Mouse (Mus musculus) ES-E14 (cell line): Measurements from ENCODE around the gene Slc38a3. TPM values are rescaled to one million over a fixed set of nuclear protein-coding genes. Genes with fewer than 3 reads are reported as not detected.

Experiments
- DNase-seq: peaks from one replicate; pipeline ENCODE4 v3.0.0-alpha.2; 2013; ENCODE audit warnings: low read depth, low spot score
- H3K27ac ChIP-seq: 2 replicates; pipeline ENCODE4 v1.5.1; 2012; ENCODE audit warnings: low read depth, mild to moderate bottlenecking, low read length, moderate library complexity, mixed read lengths; ENCODE audit not compliant: poor library complexity, insufficient read depth, severe bottlenecking
- H3K36me3 ChIP-seq: 2 replicates; pipeline ENCODE4 v1.6.1; 2012; ENCODE audit warnings: mild to moderate bottlenecking, low read length, moderate library complexity, mixed read lengths; ENCODE audit not compliant: control insufficient read depth, poor library complexity, insufficient read depth, severe bottlenecking
- H3K4me1 ChIP-seq, 2 experiments: fragments of 150-350 bp in 1 of 2; sonication (generic) in 1 of 2; 2 replicates each; pipeline ENCODE4 v1.6.1; 2012; ENCODE audit warnings: low read length in 2 of 2, mild to moderate bottlenecking in 1 of 2, mixed read lengths in 1 of 2; ENCODE audit not compliant: control insufficient read depth in 2 of 2, insufficient read depth in 2 of 2, poor library complexity in 1 of 2
- H3K4me3 ChIP-seq, 2 experiments: fragments of 150-350 bp in 1 of 2; sonication (generic) in 1 of 2; 2 replicates each; pipeline ENCODE4 v1.5.1; 2012; ENCODE audit warnings: low read length in 2 of 2, low read depth in 1 of 2, mild to moderate bottlenecking in 1 of 2, mixed read lengths in 1 of 2; ENCODE audit not compliant: insufficient read depth in 1 of 2, poor library complexity in 1 of 2, severe bottlenecking in 1 of 2
- H3K9ac ChIP-seq: 2 replicates; pipeline ENCODE4 v1.6.1; 2012; ENCODE audit warnings: low read depth, mild to moderate bottlenecking, low read length, mixed read lengths; ENCODE audit not compliant: poor library complexity, insufficient read depth, severe bottlenecking
- H3K9me3 ChIP-seq: fragments of 150-350 bp; sonication (generic); 2 replicates; pipeline ENCODE4 v1.6.1; 2012; ENCODE audit warnings: low read depth, mild to moderate bottlenecking, low read length; ENCODE audit not compliant: control insufficient read depth, insufficient read depth
- CHD2 ChIP-seq: IDR thresholded peaks from 2 replicates; pipeline ENCODE4 v1.6.1; 2014; ENCODE audit warnings: mild to moderate bottlenecking, low read depth, low read length, inconsistent platforms
- HCFC1 ChIP-seq: IDR thresholded peaks from 2 replicates; pipeline ENCODE4 v1.6.1; 2012; ENCODE audit warnings: low read length, inconsistent platforms, borderline replicate concordance; ENCODE audit not compliant: insufficient read depth
- MAFK ChIP-seq: IDR thresholded peaks from 2 replicates; pipeline ENCODE4 v1.6.1; 2014; ENCODE audit warnings: mild to moderate bottlenecking, low read depth, low read length, inconsistent platforms; ENCODE audit not compliant: insufficient read depth
- ZC3H11A ChIP-seq: IDR thresholded peaks from 2 replicates; pipeline ENCODE4 v1.6.1; 2012; ENCODE audit warnings: low read depth, mild to moderate bottlenecking, inconsistent platforms, low read length, borderline replicate concordance
- ZNF384 ChIP-seq: IDR thresholded peaks from 2 replicates; pipeline ENCODE4 v1.6.1; 2012; ENCODE audit warnings: low read depth, low read length, inconsistent platforms
- in situ Hi-C, 2 experiments: fragments of 600-800 bp; cut with MboI; formaldehyde crosslinking; loops; one replicate each; pipeline ENCODE4 v1.15.1; 2025; ENCODE audit warnings: low sequenced_read_pairs in 2 of 2, inconsistent platforms in 1 of 2; ENCODE audit not compliant: unreplicated experiment in 2 of 2
- total RNA-seq: library from RNA; depleted of rRNA; stranded (reverse); fragments of 300-350 nt; gene quantifications from 2 replicates; pipeline ENCODE4 v1.2.3, GENCODE M21; 2012

Slc38a3 gene
- total RNA-seq, 1 experiment = 2.9 TPM

DNA sequence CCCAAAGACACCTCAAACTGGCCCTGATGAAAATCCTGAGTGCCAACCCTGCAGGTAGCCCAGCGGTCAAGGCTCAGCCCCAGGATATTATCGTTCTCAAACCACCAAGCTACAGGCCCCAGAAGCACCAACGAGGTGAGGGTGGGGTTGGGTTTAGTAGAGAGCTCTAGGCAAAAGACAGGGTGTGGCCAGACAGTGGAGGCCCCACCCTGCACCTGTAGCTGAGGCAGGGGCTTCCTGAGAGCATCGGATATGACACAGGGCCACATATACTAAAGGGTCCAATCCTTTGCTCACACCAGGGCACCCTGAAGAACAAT, 40.0 kb downstream of the Slc38a3 start:
- Histone ChIP-seq H3K9me3 (no peaks in the 10 kb centered on the region), H3K27ac (peak overlapping the region; percentile 69; the same call in 1 of the 2 replicates), H3K4me3 (peak overlapping the region; percentile 21 to 31; a peak in 3 of 4 replicates), H3K4me1 (peaks cover 14 to 60% of the 10 kb centered on the region in 2 experiments; a peak in 3 of 4 replicates), H3K9ac (no peak overlapping the region), H3K36me3 (peaks cover 5% of the 10 kb centered on the region; the same call in 1 of the 2 replicates)
- no peak for DNase-seq
- in situ Hi-C loops = no loop called here
- TF ChIP-seq ZC3H11A (no peak), CHD2 (no peak), ZNF384 (no peak), MAFK (no peak), HCFC1 (no peak)

DNA sequence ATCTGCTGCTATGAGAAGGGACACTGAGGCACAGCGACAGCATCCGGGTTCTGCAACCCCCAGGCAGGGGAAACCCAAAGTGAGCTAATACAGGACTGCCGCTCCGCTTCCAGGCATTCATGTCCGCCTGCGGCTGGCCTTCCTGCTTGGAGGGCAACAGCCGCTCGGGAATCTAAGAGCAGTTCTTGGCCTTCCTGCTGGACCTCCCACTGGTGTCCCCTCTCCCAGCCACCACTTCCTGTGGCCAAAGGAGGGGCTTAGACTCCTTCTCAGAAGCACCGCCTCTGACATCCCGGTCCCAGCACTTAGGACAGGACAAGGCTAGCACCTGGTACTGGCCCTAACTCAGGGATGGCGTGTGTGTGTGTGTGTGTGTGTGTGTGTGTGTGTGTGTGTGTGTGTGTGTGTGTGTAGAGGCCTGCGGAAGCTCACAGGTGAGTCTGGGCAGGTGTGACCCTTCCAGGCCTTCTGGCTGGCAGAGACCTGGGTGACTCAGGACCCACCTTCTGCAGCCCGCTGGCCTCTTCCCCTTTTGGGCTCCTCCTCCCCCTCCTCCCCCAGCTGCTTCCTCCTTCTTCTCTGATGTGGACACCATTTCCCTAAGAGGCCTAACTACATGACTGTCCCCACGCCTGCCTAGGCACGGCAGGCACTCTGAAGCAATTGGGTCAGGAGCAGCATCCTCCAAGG, 40.5 kb downstream of the Slc38a3 start:
- Histone ChIP-seq H3K27ac (peak overlapping the region; percentile 22; the same call in 1 of the 2 replicates), H3K4me1 (peaks cover 17 to 64% of the 10 kb centered on the region in 2 experiments; a peak in 3 of 4 replicates), H3K9me3 (no peaks in the 10 kb centered on the region), H3K36me3 (peaks cover 5% of the 10 kb centered on the region; the same call in 1 of the 2 replicates), H3K4me3 (peak overlapping the region; percentile 21 to 31; a peak in 3 of 4 replicates), H3K9ac (no peak overlapping the region)
- in situ Hi-C loops = no loop called here
- DNase-seq = no peak
- no peak for TF ChIP-seq ZNF384
- TF ChIP-seq CHD2 = no peak
- no peak for TF ChIP-seq MAFK
- TF ChIP-seq HCFC1 = no peak

DNA sequence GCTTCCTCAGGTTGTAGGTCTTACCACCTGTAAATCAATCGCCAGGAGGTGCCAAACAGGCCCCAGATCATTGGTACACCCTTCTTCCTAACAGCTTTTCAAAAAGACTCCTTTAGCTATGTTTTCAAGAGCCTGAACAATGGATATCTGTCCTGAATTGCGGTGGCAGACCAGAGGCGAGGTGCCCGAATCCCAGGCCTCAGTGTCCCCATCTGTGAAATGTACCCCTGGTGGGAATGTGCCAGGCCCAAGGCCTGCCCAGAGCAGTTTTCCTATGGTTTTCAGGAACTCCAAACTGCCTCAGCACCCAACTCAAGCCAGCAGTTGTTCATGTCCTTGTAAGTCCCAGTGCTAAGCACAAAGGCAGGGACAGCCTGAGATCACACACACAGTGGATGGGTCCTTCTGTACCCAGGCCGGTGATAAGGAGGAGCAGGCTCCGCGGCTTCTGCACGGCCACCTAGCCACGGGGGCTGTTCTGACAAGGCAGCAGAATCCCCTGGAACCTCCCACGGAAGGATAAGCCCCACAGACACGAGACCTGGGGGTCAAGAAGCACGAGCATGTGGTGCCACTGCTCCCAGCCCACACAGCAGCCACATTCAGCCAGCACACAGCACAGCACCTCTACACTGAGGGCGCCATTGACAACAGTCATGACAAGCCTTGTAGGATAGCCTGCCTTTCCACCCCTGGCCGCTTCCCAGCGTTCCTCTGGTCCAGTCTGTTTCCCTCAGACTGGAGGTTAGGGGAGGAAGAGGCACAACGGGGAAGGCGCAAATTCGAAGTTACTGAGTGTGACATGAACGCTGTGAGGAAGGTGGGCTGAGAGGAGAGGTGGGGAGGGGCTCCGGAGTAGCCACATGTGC, 41.7 kb downstream of the Slc38a3 start:
- Histone ChIP-seq H3K9ac (peak overlapping the region; percentile 21; the same call in 1 of the 2 replicates), H3K4me1 (peaks cover 15 to 63% of the 10 kb centered on the region in 2 experiments; a peak in 3 of 4 replicates), H3K36me3 (peaks cover 5% of the 10 kb centered on the region; the same call in 1 of the 2 replicates), H3K4me3 (peak overlapping the region; percentile 9 to 19; a peak in 1 of 4 replicates), H3K27ac (peak overlapping the region; percentile 50; the same call in 1 of the 2 replicates), H3K9me3 (no peaks in the 10 kb centered on the region)
- no peak for TF ChIP-seq CHD2
- TF ChIP-seq HCFC1 = no peak
- no peak for TF ChIP-seq MAFK
- no peak for TF ChIP-seq ZNF384
- no peak for TF ChIP-seq ZC3H11A
- in situ Hi-C loops = no loop called here
- DNase-seq = no peak

DNA sequence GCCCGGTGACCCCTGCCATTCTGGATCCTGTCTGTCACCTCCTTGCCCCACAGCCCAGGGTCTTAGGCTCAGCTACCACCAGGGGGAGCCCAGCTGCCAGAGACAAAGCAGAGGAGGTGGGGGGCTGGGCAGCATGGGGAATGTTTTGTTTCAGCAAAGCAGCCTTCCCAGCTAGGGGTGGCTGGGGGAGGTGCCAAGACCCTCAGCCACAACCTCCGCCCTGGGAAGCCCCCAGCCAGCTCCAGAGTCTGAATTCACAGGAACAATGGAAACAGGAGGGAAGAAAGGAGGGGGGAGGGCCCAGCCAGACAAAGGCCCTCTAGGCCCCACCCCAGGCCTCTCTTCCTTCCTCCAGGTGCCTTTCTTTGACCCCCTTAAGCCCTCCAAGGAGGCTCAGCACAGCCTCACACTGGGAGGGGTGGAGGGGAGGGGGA, 42.5 kb downstream of the Slc38a3 start:
- Histone ChIP-seq H3K9ac (peak overlapping the region; percentile 66; the same call in 1 of the 2 replicates), H3K27ac (peak overlapping the region; percentile 50; the same call in 1 of the 2 replicates), H3K9me3 (no peaks in the 10 kb centered on the region), H3K4me3 (peak overlapping the region; percentile 8 to 45; a peak in 2 of 4 replicates), H3K4me1 (peaks cover 15 to 56% of the 10 kb centered on the region in 2 experiments; a peak in 3 of 4 replicates), H3K36me3 (peaks cover 6% of the 10 kb centered on the region; the same call in 1 of the 2 replicates)
- in situ Hi-C loops = no loop called here
- TF ChIP-seq ZC3H11A = no peak
- peak; percentile 34; the same call in 1 of the 2 replicates for TF ChIP-seq CHD2
- no peak for TF ChIP-seq ZNF384
- no peak for TF ChIP-seq HCFC1
- no peak for TF ChIP-seq MAFK
- DNase-seq = peak; percentile 98
